Mouse (Mus musculus) left cerebral cortex, postnatal 36 days (tissue): ENCODE measurements around the gene Lhfpl4. TPM values are rescaled to one million over a fixed set of nuclear protein-coding genes. Genes with fewer than 3 reads are reported as not detected.
A peak's percentile ranks its signal among the peaks of the same experiment; 100 is the strongest.

Experiments used
- DNase-seq, 2 experiments: peaks; one replicate each; pipeline ENCODE4 v3.0.0; 2021 to 2022; ENCODE audit warnings: low spot score in 2 of 2, mixed read lengths in 1 of 2
- intact Hi-C: fragments of 180-260 bp; cut with DNase I; formaldehyde crosslinking; loops from one replicate; pipeline ENCODE4 v1.15.1; 2025
- total RNA-seq, 2 experiments: library from RNA; stranded (reverse); gene quantifications; 2 replicates each; pipeline ENCODE4 v1.2.3; 2021

Gene Lhfpl4
- total RNA-seq, 2 experiments from 2014 or later = 79.6 to 85.5 TPM

DNA sequence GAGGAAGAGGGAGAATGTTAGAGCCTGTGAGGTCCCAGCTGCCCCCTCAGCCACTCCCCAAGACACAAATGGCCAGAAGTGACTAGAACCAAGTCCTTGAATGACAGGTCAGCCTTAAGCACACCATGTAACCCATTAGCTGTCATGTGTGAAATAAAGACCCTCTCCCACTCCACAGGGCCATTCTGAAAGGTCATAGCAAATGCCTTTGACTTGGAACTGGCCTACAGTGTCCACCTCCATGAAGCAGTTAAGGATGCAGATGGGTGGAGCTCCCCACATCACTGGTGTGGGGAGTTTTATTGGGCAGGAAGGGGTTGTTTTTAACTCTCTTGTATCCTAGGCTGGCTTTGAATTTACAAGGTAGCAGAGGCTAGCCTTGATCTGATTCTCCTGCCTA lies 23.2 kb downstream of the Lhfpl4 start:
- intact Hi-C loops = loop anchor here (5.0 kb wide), 1 partner anchor 65 kb away; the partner anchor contains the start of gene Mtmr14
- no peak for DNase-seq

DNA sequence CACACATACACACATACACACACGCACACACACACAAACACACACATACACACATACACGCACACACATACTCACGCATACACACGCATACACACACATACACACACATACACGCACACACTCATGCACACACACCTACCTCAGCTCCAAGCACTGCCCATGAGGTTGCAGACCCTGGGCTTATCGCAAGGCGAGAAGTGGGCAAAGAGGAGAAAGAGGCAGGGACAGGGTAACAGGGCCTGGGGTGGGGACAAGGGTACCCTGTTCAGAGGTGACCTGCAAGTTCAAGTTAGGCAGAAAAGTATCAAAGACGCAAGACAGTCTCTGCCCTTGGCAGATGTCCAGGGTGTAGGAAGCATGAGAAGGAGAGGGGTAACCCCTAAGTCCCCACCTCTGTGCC lies 24.5 kb downstream of the Lhfpl4 start:
- DNase-seq = no peak
- intact Hi-C loops = loop anchor here (5.0 kb wide), 1 partner anchor 67 kb away; the partner anchor contains the start of gene Mtmr14

DNA sequence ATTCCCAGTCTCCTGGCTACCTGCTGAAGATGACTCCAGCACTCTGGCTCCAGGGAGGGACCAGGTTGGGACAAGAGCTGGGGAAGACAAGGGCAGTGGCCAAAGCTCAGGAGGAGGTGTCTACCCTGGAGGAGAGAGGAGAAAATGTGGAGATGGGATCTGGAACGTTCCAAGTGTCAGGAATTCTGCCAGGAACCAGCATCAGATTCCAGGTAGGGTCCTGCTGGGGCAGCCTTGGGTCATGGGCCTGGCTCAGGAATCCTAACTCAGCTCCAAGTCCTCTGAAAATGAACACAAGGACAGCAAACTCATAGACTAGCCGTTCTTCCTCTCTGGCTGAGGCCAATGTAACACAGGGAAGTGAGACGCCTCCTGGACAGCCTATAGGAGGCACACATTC lies 25.3 kb downstream of the Lhfpl4 start:
- no peak for DNase-seq
- intact Hi-C loops = loop anchor here (5.0 kb wide), 1 partner anchor 67 kb away; the partner anchor contains the start of gene Mtmr14

DNA sequence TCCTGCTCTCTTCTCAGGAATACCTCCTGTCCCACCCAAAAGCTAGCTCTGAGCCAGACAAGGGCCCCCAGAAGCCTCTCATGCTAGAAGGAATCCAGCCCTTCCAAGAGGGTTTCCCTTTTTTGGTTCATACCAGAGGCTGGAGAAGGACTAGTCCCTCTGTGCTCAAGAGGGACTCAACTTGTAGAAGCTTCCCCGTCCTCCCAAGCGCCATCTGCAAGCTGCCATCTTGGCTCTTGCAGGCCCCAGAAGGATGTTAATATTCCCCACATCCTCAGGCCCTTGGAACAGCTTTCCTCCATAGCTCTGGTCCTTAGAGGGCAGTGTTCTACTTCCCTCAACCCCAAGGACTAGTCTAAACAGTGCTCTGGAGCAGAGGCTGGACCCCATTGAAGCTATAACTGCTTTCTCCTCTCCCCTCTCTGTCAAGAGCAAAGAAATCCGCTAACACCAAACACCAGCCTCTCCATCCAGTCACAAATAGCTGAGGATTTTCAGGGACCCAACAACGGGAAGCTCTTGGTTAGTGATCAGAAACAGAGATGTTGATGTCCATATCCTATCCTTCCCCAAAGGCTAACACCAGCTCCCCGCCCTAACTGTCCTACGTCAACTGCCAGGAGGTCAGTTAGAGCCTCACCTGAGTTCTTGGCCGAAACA lies 26.7 kb downstream of the Lhfpl4 start:
- DNase-seq = no peak
- intact Hi-C loops = no loop called here

DNA sequence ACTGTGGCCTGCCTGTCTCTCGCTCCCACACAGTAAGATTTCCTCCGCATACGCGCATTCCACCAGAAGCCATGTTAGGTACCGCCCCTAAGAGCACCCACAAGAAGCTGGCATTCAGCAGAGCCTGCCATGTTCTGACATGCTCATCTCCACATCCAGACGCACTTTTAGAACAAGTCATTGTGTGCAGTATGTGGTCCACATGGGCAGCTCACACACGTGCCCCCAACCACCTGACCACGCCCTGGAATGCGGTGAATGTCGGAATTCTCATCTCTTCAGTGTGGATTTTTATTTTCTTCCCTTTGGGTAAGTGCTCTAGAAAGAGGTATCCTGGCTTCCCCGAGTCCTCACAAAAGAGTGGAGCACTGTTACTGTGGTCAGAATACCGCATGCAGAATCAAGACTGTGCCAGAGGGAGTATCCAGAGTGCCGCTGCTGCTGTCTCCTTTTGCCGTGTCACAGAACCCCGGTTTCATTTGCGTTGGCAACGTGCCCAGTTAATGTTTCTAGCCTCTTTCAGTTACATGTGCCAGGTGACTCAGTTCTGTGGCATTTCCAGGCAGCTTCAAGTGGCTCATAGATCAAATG lies 28.4 kb downstream of the Lhfpl4 start:
- peak; percentile 50 to 51 for DNase-seq
- intact Hi-C loops = no loop called here

DNA sequence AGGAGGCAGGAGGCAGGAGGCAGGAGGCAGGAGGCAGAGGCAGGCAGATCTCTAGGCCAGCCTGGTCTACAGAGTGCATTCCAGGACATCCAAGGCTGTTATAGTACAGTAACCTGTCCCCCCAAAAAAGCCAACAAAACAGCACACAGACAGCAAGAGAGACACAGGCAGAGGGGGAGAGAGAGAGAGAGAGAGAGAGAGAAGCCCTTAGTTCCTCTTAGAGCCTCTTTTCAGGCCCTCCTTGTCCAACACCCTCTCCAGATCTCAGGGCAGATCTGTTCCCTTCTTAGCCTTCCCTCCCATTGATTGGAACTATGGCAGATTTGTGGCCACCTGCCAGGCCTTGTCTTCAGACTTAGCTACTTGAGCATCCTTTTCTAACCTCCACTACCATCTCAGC lies 31.7 kb downstream of the Lhfpl4 start:
- DNase-seq = no peak
- intact Hi-C loops = no loop called here

DNA sequence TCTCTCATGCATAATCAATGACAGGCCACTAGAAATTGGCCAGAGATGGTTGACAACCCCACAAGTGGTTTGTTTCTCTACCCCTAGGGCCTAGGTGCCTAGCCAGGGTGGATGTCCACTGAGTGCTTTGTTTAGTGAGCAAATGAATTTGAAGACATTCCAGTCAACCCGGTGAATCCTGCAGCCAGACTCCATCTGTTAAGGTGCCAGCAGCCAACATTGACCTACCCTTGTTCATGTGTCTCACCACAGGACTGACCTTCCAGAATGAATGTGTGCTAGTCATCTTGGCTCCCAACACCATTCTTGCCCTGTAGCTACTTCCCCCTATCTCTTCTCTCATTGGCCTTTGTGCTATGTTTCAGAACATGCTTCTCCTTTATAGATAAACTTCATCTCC lies 33.2 kb downstream of the Lhfpl4 start:
- DNase-seq = no peak
- intact Hi-C loops = no loop called here

DNA sequence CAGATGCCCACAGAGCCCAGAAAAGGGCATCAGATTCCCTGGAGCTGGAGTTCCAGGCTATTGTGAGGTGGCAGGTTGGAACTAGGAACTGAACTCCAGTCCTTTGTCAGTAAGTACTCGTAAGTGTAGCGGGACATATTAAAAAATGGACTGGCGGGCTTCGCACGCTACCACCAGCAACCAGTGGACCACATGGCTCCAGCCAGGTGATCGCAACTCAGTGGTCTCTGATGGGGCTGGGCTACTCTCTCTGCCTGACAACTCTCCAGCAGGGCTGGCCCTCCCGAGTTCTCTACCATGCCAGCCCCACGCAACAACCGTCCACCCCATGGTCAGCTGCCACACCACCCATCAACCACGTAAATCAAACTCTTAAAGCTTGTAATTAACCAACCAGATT lies 35.1 kb downstream of the Lhfpl4 start:
- DNase-seq = no peak
- intact Hi-C loops = no loop called here

DNA sequence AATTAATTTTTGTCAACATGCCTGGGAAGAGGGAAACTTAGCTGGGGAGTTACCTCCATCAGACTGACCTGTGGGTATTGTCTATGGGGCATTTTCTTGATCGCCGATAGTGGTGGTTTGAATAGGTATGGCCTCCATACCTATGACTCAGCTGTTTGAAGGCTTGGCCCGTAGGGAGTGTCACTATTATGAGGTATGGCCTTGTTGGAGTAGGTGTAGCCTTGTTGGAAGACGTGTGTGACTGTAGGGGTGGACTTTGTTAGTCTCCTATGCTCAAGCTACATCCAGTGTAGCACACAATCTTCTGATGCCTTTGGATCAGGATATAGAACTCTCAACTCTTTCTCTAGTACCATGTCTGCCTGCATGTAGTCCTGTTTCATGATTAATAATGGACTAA lies 39.1 kb downstream of the Lhfpl4 start:
- DNase-seq = no peak
- intact Hi-C loops = no loop called here

DNA sequence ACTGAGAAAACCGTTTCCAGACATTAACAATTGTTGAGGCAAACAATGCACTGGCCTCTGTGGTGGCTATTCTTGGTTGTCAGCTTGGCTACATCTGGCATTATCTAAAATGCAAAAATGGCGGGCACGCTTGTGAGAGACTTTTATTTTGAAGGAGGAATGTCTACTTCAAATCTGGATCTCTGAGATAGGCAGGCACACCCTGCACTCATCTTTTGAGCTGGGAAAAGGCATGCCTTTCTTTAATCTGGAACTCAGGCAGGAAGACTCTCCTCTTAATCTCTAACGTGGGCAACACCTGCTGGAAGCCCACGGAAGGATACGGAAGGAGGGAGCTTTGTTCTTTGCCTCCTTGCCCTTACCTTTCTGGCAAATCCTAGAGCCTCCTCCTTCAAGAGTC lies 40.3 kb downstream of the Lhfpl4 start:
- DNase-seq = no peak
- intact Hi-C loops = no loop called here

DNA sequence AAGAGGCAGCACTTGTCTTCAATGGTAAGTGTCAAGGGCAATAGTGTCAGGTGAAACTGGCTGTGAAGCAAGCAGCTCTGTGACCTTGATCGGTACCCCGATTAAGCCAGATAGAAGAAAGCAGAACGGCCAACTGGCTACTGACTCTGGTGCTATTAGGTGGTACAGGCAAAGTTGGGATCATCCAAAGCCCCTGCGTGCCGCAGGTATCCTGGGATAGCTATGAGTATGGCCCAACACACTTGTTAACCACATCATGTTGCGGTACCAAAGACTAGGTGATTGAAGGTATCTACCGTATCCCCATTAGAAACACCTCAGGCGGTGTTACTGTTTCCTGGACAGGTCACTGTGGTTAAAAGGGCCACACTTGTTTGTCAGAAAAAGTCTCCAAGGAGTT lies 41.1 kb downstream of the Lhfpl4 start:
- no peak for DNase-seq
- intact Hi-C loops = no loop called here

DNA sequence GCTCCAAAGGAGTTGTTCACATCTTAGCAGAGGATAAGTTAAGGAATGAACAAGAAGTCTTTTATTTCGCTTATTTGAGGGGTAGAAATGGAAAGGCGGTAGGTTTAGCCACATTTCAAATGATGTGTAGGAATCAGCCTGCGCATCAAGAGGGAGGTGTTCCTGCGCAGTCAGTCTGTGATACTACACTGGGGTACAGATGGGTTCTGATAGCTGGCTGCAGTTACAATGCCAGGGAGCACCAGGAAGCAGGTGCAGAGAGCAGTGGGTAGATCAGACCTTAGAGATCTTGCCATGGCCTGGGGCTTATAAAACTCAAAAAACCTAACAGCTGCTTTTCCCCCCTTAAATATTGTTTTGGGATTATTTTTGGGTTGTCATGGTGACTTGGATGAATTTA lies 49.9 kb downstream of the Lhfpl4 start:
- intact Hi-C loops = no loop called here
- DNase-seq = no peak

DNA sequence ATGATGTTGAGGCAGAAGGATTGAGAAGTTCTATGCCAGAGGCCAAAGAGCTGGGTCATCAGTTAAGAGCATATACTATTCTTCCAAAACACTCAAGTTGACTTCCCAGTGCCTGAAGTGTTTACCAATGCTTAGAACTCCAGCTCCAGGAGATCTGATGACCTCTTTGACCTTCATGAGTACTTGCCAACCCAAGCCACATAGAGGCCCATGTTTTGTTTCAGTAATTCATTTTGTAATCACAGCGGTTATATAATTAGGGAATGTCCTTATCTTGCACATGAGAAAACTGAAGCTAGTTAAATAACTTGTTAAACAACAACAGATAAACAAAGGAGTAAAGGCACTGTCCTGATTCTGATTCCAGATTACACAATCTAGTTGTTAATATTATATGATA lies 50.4 kb downstream of the Lhfpl4 start:
- DNase-seq = no peak
- intact Hi-C loops = no loop called here

DNA sequence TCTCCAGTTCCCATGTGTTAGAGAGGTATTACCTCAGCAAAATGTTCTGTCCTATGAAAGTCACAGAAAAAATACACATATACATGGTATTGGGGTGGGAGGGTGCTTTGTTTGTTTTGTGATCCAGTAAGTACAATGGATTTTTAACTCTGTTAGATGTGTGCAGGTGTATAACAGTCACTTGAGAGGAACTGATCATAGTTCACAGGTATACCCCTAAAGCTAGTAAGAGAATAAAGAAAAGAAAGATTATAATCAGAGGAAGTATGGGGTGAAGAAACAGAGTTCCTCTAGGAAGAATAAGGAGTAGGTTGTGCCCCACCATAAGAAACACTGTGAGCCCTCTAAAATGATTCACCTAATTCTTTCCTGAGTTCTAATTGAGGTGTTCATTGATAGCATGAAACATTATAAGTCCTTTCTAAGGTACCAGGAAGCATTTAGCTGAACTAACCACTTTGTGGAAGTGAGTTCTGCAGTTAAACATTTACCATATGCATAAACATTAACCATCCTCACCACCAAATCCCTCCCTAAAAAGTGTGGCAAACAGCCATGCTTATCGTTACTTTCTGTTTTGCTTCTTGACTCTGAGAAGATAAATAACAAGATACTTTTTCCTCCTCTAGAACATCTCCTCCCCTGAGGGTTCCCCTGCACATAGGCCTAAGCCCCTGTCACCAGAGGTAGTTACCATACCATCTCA lies 53.6 kb downstream of the Lhfpl4 start:
- intact Hi-C loops = no loop called here
- DNase-seq = no peak

DNA sequence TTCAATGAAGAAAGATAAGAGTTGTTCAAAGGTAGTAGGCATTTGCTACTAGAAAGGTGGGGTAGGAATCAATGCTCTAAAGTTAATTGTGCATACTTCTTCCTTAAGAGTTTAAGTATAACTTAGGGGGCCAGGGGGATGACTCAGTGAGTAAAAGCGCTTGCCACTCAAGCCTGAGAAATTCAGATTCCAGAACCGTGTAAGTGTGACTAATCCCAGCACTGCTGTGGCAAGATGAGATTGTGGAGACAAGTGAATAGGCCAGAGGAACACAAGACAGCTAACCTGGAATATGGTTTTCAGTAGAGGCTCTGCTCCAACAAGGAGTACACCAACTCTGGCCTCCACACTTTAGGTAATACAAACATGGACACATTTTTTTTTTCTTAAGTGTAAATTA lies 61.8 kb downstream of the Lhfpl4 start:
- intact Hi-C loops = no loop called here

DNA sequence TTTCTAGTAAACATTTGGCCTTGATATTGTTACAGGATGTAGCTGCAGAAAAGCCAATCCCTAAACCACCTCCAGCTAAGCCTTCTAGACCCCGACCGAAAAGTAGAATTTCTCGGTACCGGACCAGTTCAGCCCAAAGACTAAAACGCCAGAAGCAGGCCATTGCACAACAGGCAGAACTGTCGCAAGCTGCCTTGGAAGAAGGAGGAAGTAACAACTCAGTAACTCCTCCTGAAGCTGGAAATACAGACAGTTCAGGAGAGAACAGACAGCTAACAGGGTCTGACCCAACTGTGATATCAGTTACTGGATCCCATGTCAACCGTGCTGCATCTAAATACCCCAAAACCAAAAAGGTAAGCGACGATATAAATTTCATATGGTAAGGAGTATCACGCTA lies 74.4 kb downstream of the Lhfpl4 start:
- no peak for DNase-seq
- intact Hi-C loops = no loop called here

More for the DNA sequence above, 61.8 kb downstream of the Lhfpl4 start:
- DNase-seq = no peak

Other genes starting within 250 kb of the Lhfpl4 start
- 100 to 1,000 TPM; 191 to 230 TPM for gene Srgap3, start 248.1 kb downstream of the Lhfpl4 start, total RNA-seq
- 10 to 100 TPM; 22.6 to 30.6 TPM for gene Thumpd3, start 149.2 kb downstream of the Lhfpl4 start, total RNA-seq
- 100 to 1,000 TPM in 1 of 2 experiments, 10 to 100 TPM in 1; 99.2 to 130 TPM for gene Setd5, start 118.0 kb downstream of the Lhfpl4 start, total RNA-seq
- 10 to 100 TPM; 15.3 to 17.4 TPM for gene Mtmr14, start 42.5 kb upstream of the Lhfpl4 start, total RNA-seq
- 10 to 100 TPM; 76.4 to 79.5 TPM for gene Cpne9, start 86.9 kb upstream of the Lhfpl4 start, total RNA-seq
- gene Brpf1, start 111.8 kb upstream of the Lhfpl4 start, total RNA-seq = 10 to 100 TPM; 29.0 to 30.3 TPM
- 1 to 10 TPM; 6.5 to 7.1 TPM for gene Ogg1, start 131.6 kb upstream of the Lhfpl4 start, total RNA-seq
- 100 to 1,000 TPM; 106 to 123 TPM for gene Camk1, start 148.6 kb upstream of the Lhfpl4 start, total RNA-seq
- gene Tada3, start 182.5 kb upstream of the Lhfpl4 start, total RNA-seq = 10 to 100 TPM; 52.0 to 55.2 TPM
- 100 to 1,000 TPM; 245 to 295 TPM for gene Arpc4, start 182.7 kb upstream of the Lhfpl4 start, total RNA-seq
- 10 to 100 TPM in 1 of 2 experiments, 1 to 10 TPM in 1; 9.3 to 14.2 TPM for gene Ttll3, start 193.9 kb upstream of the Lhfpl4 start, total RNA-seq
- 10 to 100 TPM; 17.1 to 19.0 TPM for gene Rpusd3, start 224.0 kb upstream of the Lhfpl4 start, total RNA-seq
- not detected for gene Cidec, start 240.4 kb upstream of the Lhfpl4 start, total RNA-seq
- gene Jagn1, start 247.2 kb upstream of the Lhfpl4 start, total RNA-seq = 10 to 100 TPM; 38.0 to 41.8 TPM